Mouse (Mus musculus): Measurements from ENCODE around the gene Igsf8.

Gene Igsf8

DNA sequence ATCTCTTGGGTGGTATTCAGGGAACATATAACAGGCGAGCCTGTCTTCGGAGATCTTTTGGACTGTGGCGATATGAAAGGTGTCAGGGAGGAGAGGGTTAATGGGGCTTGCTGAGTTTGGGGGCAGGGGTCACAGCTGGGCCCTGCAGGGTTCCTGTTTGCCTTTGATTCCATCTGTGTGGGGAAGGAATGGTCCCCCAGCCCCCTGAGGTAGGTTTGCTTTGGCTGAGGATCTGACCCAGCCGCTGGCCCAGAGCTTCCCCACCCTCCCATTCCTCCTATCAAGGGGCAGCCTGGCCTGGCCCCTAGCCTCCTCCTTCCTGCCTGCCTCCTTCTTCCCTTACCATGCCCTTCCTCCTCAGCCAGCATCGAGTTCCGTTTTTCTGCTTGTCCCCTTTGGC is 41.4 kb downstream of the Igsf8 start:
- DNase-seq (ENCODE audit: low spot score in 2 of 2): no peak

DNA sequence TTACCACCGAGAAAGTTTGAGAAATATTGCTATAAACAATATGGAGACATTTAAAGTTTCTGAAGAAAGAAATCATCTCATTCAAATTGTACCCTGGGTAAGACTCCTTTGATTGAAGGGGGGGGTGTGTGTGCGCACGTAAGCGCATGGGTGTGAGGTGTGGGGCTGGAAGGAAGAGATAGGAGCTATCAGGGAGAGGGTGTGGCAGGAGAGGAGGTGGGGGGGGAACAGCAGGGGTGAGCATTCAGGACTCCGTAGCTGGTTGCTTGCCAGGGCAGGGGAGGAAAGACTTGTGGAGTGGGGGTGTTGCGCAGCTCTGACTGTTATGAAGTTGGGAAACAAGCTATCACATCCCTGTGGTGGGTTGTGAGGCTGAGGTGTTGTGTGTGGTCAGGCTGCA is 43.0 kb downstream of the Igsf8 start:
- DNase-seq (ENCODE audit: low spot score in 2 of 2): no peak

GRCm38 (mm10) chr1:172305153-172305552 is 43.7 kb downstream of the Igsf8 start:
- no peak for DNase-seq (ENCODE audit: low spot score in 2 of 2)

DNA sequence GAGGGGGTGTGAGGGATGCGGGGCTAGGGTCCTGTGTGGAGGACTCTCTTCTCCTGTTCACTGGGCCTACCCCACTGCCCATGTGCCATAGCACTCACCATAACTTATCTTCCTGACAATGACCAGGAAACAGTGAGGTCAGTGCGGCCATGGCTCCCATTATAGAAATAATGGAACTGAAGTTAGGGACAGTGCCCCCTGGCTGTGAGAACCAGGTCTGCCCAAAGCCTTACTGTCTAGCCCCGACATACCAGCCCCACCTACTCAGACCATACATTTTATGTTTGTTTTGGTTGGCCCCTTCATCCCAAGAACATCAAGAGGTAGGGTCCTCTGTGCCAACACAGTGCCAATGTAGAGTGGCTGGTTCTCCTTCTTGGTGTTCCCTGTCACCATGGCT is 44.2 kb downstream of the Igsf8 start:
- no peak for DNase-seq (ENCODE audit: low spot score in 2 of 2)

- no peak for DNase-seq (ENCODE audit: low spot score in 2 of 2)
These were observed 44.8 kb downstream of the Igsf8 start for GRCm38 (mm10) chr1:172306196-172306595.

DNA sequence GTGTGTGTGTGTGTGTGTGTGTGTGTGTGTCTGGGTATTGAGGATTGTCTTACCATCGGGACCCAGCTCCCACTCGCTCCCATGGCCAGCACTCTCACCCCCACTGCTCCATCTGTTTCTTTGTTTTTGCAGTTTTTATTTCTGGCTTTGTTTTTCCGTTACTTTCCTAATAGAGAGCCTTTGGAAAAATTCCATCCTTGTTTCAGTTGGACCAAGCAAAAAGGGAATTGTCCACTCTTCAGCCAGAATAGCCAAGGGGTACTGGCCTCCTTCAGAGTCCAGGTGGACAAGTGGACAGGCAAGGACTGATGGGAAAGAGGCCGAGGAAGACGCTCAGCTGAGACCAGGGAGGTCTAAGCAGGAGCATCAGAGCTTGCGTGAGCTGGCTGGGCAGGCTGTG is 45.4 kb downstream of the Igsf8 start:
- DNase-seq (ENCODE audit: low spot score in 2 of 2): no peak

DNA sequence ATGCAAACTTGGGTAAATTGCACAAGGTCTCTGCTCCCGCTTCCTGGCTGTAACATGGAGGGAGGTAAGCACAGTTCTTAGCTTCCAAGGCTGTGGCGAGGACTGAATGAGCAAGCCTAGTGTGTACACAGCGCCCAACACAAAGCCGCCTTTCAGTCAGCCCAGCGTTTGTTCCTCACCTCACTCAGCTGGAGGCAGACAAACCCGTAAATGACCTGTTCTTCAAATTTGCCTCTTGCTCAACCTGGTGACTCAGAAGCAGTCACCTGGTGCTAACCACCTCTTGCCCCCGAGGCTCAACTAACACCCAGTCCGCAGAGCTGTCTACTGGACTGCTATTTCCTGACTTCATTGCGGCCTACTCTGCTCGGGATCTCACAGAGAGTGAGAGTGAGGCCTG is 46.5 kb downstream of the Igsf8 start:
- DNase-seq (ENCODE audit: low spot score in 2 of 2): peak in 1 of 2 experiments; percentile 52

GRCm38 (mm10) chr1:172308409-172308808 is 47.0 kb downstream of the Igsf8 start:
- no peak for DNase-seq (ENCODE audit: low spot score in 2 of 2)

DNA sequence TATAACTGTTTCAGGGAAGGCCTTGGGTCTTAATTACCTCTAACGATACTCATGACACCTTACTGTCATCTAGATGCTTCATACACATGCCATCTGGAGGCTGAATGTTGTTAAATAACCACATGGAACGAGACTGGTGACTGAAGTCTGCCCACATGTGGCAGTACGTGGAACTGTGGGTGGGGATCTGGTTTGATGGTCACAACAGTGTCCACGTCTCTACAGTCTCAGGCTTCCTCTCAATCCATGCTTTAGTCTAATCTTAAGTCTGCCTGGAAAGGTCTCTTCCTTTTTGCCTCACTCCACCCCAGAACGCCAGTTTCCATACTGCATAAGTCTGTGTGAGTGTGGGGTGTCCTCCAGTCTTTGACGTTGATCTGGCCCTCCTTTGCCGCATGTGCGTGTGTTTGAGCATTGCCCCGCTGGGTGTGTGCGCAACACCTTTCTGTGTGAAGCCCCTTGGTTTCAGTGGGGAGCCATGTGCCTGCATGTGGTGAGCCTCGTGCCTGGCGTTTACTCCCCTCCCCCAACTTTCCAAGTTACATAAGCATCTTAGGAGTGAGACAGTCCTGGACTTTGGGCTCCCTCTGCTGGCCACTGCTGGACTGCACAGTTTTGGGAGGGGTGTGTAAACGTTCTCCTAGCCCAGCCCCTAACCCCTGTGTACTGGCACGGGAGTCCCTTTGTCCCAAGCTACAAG is 48.4 kb downstream of the Igsf8 start:
- peak; percentile 81 to 83 for DNase-seq (ENCODE audit: low spot score in 2 of 2)

- peak; percentile 41 to 72 for DNase-seq (ENCODE audit: low spot score in 2 of 2)
These were observed 49.9 kb downstream of the Igsf8 start for GRCm38 (mm10) chr1:172311248-172311906.

DNA sequence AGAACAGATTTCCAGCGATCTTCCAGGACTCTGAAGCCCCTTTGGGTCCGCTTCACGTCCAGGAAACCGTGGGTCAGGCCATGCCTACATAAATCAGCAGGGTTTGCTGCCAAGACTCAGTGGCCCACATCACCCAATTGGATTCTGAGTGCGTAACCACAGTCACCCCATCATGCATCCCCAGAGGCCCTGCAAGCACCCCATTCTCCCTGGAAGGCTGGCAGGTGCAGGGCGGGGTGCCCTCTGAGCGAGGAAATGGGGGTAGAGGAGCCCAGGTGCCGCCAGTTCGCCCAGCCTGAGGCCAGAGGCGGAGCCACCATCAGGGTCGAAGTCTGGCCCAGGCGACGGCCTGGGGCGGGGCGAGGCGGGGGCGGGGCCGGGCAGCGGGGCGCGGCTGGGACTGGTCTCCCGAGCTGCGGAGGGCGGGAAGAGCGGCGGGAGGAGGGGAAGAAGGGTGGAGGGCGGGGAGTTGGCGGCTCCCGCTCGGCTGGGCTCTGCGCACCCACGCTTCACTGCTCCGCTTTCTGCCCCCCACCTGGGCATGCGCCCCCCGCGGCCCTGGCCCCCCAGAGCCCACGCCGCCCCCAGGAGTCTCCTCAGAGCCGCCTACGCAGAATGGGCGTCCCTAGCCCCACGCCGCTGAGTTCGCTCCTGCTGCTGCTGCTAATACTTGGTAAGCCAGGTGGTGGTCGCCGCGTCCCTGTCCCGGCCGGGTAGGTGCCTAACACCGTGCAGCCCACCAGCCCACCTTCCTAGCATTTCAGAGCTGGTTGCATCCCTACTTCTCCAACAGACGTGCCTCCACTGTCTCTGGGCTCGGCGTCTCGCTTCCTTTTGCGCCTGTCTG is 50.7 kb downstream of the Igsf8 start:
- peak; percentile 83 to 88 for DNase-seq (ENCODE audit: low spot score in 2 of 2)

DNA sequence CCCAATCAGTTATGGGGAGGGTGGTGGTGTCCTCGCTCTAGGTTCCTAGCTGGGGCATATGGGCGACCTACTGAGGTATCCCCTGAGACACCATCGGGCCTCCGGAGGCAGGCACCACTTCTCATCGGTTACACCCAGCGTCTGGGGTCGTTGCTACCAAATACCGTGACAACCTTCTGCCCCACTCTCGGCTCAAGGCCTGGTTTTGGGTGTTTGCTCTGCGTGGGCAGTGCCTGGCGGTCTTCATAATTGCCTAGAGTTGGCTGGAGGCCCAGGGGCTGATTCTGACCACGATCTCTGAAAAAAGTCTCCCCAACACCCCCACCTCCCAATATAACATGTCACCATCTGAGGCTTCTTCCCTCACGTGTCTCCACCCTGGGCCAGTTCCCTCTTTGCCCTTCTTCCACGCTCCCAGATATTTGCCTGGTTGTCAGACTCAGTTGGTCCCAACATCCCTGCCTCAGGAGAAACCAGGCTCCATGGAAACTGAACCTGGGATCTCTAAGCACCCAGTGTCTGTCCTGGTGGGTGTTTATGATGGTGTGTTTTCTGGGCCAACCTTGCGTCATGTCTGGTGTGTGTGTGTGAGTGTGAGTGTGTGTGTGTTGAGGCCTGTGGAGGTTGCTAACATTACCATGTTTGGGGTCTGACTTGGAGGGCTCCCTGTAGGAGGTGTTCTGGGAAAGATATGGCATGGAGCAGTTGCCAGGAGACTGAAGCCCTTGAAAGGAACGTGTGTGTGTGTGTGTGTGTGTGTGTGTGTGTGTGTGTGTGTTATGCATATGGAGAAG is 51.5 kb downstream of the Igsf8 start:
- no peak for DNase-seq (ENCODE audit: low spot score in 2 of 2)

DNA sequence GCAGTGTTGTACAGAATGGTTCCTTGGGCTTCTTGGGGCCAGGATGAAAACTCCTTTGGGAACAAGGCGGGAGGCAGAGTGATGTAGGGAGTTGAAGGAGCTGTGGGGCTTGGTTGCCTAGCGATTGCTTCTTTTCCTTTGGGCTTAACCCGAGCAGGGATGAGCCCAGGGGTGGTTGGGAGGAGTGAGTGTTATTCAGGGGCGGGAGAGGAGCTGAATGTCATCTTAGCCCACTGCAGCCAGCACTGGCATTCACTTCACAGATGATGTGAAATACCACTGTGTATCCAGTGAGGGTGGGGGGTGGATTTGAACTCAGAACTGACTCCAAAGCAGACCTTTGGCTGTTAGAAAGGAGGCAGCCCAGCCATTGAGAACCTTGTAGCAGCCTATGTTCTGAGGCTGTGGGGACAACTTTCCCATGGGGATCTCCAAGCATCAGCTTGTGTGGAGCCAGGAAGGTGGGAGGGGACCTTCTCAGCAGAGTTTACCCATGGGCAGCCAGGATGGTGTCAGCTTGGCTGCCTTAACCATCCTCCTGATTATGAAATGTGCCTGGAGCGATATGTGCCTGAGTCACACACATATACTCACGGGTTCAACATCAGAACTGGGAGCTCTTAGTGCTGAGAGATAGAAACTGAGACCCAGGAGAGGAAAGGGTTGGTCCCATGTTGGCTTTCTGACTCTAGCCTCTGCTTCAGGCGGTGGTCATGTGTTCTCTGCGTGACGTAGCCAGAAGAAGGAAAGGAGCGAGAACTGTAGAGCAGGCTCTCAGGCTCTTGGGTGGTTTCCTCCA is 52.4 kb downstream of the Igsf8 start:
- no peak for DNase-seq (ENCODE audit: low spot score in 2 of 2)

GRCm38 (mm10) chr1:172314911-172315310 is 53.5 kb downstream of the Igsf8 start:
- no peak for DNase-seq (ENCODE audit: low spot score in 2 of 2)

DNA sequence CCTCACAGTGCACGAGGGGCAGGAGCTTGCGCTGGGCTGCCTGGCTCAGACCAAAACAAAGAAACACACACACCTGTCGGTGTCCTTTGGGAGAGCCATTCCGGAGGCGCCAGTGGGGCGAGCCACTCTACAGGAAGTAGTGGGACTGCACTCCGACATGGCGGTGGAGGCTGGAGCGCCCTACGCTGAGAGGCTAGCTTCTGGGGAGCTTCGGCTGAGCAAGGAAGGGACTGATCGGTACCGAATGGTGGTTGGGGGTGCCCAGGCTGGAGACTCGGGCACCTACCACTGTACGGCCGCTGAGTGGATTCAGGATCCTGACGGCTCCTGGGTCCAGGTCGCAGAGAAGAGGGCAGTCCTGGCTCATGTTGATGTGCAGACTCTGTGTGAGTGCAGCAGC is 56.0 kb downstream of the Igsf8 start:
- no peak for DNase-seq (ENCODE audit: low spot score in 2 of 2)

GRCm38 (mm10) chr1:172317946-172318345 is 56.5 kb downstream of the Igsf8 start:
- DNase-seq (ENCODE audit: low spot score in 2 of 2): no peak

DNA sequence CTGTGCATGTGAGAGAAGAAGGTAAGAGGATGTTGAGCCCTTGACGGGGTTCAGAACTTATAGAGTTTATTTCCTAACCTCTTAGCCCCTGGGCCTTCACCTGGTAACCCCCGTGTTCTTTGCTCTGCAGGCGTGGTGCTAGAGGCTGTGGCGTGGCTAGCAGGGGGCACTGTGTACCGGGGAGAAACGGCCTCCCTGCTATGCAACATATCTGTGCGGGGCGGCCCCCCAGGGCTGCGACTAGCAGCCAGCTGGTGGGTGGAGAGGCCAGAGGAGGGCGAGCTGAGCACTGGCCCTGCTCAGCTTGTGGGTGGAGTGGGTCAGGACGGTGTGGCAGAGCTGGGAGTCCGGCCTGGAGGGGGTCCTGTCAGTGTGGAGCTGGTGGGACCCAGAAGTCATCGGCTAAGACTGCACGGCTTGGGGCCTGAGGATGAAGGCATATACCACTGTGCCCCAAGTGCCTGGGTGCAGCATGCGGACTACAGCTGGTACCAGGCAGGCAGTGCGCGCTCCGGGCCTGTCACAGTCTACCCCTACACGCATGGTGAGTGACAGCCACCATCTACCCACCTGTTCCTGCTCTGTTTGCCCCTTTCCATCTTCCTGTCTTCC is 57.1 kb downstream of the Igsf8 start:
- DNase-seq (ENCODE audit: low spot score in 2 of 2): no peak

GRCm38 (mm10) chr1:172319346-172319745 is 57.9 kb downstream of the Igsf8 start:
- DNase-seq (ENCODE audit: low spot score in 2 of 2): no peak

- DNase-seq (ENCODE audit: low spot score in 2 of 2): no peak
These were observed 58.5 kb downstream of the Igsf8 start for GRCm38 (mm10) chr1:172319921-172320411.

DNA sequence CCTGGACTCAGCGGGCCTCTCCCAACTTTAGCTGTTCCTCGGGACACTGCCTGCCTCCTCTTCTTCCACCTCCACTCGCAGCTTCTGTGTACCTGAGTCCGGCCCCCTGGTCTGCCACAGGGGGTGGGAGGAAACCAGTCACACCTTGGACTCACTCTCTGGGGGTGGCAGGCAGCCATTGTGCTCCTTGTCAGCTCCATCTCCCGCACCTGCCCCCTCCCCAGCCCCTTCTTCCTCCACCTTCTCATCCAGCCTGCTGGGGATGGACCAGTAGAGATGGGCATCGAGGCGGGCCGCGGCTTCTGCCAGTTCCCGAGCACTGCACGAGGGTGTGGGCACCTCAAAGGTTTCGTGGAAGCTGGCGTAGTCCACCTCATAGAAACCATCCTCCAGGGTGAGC is 61.3 kb downstream of the Igsf8 start:
- DNase-seq (ENCODE audit: low spot score in 2 of 2): no peak
